36 mouse cellular contexts compared by ENCODE assay signal in the genomic region with DNA sequence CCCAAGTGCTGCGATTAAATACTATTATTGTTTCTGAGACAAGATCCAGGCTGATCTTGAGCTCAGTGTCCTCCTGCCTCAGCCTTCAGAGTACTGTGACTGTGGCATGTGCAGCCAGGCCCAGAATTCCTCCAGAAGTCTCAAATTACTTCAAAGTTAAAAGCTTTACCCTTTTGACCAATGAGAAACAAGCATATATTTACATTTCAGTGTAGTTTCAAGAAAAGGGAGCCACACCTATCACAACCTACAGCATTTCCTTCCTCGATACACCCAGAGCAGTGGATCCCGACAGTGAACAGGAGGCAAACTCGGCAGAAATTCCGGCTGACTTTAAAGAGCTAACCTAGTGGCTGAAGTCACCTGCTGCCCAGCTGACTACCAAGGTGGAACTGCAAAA. TPM values are rescaled to one million over a fixed set of nuclear protein-coding genes. Genes with fewer than 3 reads are reported as not detected.
"Had no signal": no experiment of that assay in that cellular context is flagged by ENCODE, and none has a peak within 500 bp of the region (broad histone marks: within the 10 kb centered on the region; RNA-seq: fewer than 3 reads in every experiment).

No protein-coding gene starts in this region.

- H3K4me2 ChIP-seq: heart, embryonic 11.5 days; heart, embryonic 13.5 days; heart, embryonic 15.5 days; hindbrain, embryonic 12.5 days; hindbrain, embryonic 14.5 days; intestine, embryonic 15.5 days; limb, embryonic 13.5 days; limb, embryonic 15.5 days; liver, embryonic 12.5 days had no signal

- H3K36me3 ChIP-seq: heart, embryonic 13.5 days; heart, embryonic 15.5 days; hindbrain, embryonic 10.5 days; hindbrain, embryonic 12.5 days; intestine, embryonic 15.5 days; limb, embryonic 13.5 days; limb, embryonic 15.5 days; liver, embryonic 12.5 days had no signal

- H3K4me1 ChIP-seq: heart, embryonic 15.5 days; intestine, embryonic 15.5 days; limb, embryonic 15.5 days; liver, embryonic 12.5 days had no signal

- H3K9me3 ChIP-seq: heart, embryonic 13.5 days; heart, embryonic 15.5 days; hindbrain, embryonic 10.5 days; hindbrain, embryonic 12.5 days; intestine, embryonic 15.5 days; limb, embryonic 13.5 days; limb, embryonic 15.5 days; liver, embryonic 12.5 days had no signal

- ATAC-seq: hindbrain, embryonic 16.5 days; inflammation-experienced regulatory T-cells, adult 6 months; intestine, embryonic 15.5 days; intestine, postnatal 0 days; liver, embryonic 12.5 days had no signal

- H3K4me3 ChIP-seq: heart, adult 2 months; heart, embryonic 13.5 days; heart, embryonic 15.5 days; hindbrain, embryonic 10.5 days; hindbrain, embryonic 12.5 days; intestine, embryonic 15.5 days; limb, embryonic 13.5 days; limb, embryonic 15.5 days; liver, embryonic 12.5 days had no signal

- H3K9ac ChIP-seq: heart, embryonic 13.5 days; heart, embryonic 15.5 days; hindbrain, embryonic 12.5 days; hindbrain, embryonic 14.5 days; intestine, embryonic 15.5 days; limb, embryonic 13.5 days; limb, embryonic 15.5 days; liver, embryonic 12.5 days; liver, embryonic 14.5 days had no signal

- H3K27ac ChIP-seq: heart, adult 2 months; heart, embryonic 13.5 days; heart, embryonic 15.5 days; hindbrain, embryonic 10.5 days; hindbrain, embryonic 12.5 days; hindbrain, embryonic 14.5 days; intestine, embryonic 15.5 days; limb, embryonic 13.5 days; limb, embryonic 15.5 days; liver, embryonic 12.5 days; liver, embryonic 14.5 days had no signal

- DNase-seq: gastrocnemius, postnatal 14 days; gastrocnemius, postnatal 36 days; heart, adult 11 months; heart, adult 2 months; heart, postnatal 4 days; kidney, adult 18-20 months; kidney, adult 8-10 months; kidney, postnatal 10 days; kidney, postnatal 36 days; layer of hippocampus, adult 9-11 months; layer of hippocampus, postnatal 36 days; left cerebral cortex, postnatal 4 days had no signal

RNA-seq across cellular contexts. Expression of gene Acp7, which starts 6.3 kb away (rescaled TPM):
- total RNA-seq: gastrocnemius, adult 18-20 months; gastrocnemius, adult 8-10 months; gastrocnemius, postnatal 14 days; gastrocnemius, postnatal 36 days; heart, adult 2 months; heart, postnatal 25 days; heart, postnatal 4 days; liver, adult 2 months had no signal
- polyA plus RNA-seq: gonadal fat pad, adult 2 months; heart, embryonic 11.5 days; heart, embryonic 13.5 days; heart, embryonic 15.5 days; heart, postnatal 0 days; hindbrain, embryonic 10.5 days; hindbrain, embryonic 12.5 days; inflammation-experienced regulatory T-cells, adult 6 months; intestine, postnatal 0 days; kidney, embryonic 14.5 days; kidney, embryonic 16.5 days; large intestine, adult 2 months; limb, embryonic 11.5 days; limb, embryonic 13.5 days; liver, adult 2 months; liver, embryonic 12.5 days; liver, embryonic 14.5 days had no signal
